Mouse (Mus musculus): ENCODE results near the gene Apip. TPM values are rescaled to one million over a fixed set of nuclear protein-coding genes. Genes with fewer than 3 reads are reported as not detected.

Apip gene
- polyA plus RNA-seq (2016; fragmentation: Nextera tagmentation; extraction: Ambion mirVana) = 47.5 and 51.1 TPM in 2 replicates

DNA sequence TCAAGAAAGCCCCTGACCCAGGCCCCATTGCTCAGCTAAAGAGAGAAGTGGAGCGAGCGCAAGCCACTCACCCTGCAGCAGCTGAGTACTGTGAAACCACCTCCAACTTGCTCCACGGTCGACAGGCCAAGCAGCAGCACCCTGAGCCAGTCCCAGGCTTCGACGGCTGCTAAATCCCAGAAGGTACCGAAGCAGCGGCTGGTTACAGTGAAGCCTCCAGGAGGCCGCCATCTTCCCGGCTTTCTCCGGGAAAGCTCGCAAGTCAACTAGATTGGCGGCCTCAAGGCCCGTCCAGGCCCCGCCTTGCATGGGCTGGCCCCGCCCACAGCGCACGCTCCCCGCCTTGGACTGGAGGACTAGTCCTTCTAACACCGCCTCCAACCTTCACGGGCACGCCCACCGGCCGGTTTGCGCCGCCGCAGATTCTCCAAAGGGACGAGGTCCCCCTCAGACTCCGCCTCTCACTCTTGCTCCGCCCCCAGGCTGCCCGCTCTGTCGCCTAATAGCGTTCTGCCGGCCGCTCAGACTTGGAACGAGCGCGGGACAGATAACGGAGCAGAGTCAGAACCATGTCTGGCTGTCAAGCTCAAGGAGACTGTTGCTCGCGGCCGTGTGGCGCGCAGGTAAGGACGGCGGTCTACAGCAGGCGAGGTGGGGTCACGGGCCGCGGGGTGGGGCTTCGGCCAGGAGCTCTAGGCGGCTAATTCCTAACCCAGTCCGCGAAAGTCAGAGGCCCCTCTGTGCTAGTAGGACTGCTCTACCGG is at the start of gene Apip, which contains the start of gene Pdhx:
Gene Apip, plus strand, starts transcription at position 457 of the 764 bp plus-strand sequence.
Gene Pdhx, minus strand, starts transcription at position 295 of the 764 bp plus-strand sequence.
- Histone ChIP-seq H3K27ac (replicated peaks) (peak within 1 kb of the TSS; percentile 80), H3K36me3 (no peaks in the 10 kb centered on the region), H3K9me3 (no peaks in the 10 kb centered on the region), H3K27me3 (no peaks in the 10 kb centered on the region), H3K4me2 (replicated peaks) (peak within 1 kb of the TSS; percentile 66), H3K4me3 (peak within 1 kb of the TSS; percentile 85), H3K9ac (replicated peaks) (peak within 1 kb of the TSS; percentile 79), H3K4me1 (peaks cover 19% of the 10 kb centered on the region)
- whole genome bisulfite sequencing = under 1% methylated on average over 55 of the region's 55 CpGs
- ATAC-seq (ENCODE audit: low FRiP score, low read depth) = peak; percentile 100

GRCm38 (mm10) chr2:103037831-103038230 is 35.6 kb upstream of the Apip start:
- ATAC-seq (ENCODE audit: low FRiP score, low read depth) = no peak
- H3K4me3 ChIP-seq = no peak overlapping the region
- H3K27me3 ChIP-seq = no peaks in the 10 kb centered on the region
- no peak overlapping the region for H3K4me2 ChIP-seq (replicated peaks)
- 89% methylated on average over 4 of the region's 4 CpGs for WGBS
- no peaks in the 10 kb centered on the region for H3K9me3 ChIP-seq
- no peak overlapping the region for H3K9ac ChIP-seq (replicated peaks)
- peaks cover 3% of the 10 kb centered on the region; the same call in 1 of the 2 replicates for H3K4me1 ChIP-seq
- peaks cover 24% of the 10 kb centered on the region for H3K36me3 ChIP-seq
- H3K27ac ChIP-seq (replicated peaks) = no peak overlapping the region

DNA sequence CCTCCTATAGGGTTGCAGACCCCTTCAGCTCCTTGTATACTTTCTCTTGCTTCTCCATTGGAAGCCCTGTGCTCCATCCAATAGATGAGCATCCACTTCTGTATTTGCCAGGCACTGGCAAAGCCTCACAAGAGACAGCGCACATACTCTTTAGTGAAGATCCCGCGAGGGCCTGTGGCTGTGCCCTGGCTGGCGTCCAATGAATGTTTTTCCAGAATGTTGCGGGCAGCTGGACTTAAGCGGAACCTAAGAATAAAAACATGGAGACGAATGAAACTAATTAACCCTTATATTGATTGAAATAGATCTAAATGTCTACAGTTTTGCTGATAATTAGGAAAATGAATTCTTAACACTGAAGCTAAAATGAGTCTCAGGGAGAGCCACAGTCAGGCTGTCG is 32.6 kb upstream of the Apip start:
- H3K4me1 ChIP-seq = peaks cover 3% of the 10 kb centered on the region; the same call in 1 of the 2 replicates
- H3K27ac ChIP-seq (replicated peaks) = no peak overlapping the region
- H3K27me3 ChIP-seq = no peaks in the 10 kb centered on the region
- H3K4me3 ChIP-seq = no peak overlapping the region
- H3K4me2 ChIP-seq (replicated peaks) = no peak overlapping the region
- no peak for ATAC-seq (ENCODE audit: low FRiP score, low read depth)
- H3K9ac ChIP-seq (replicated peaks) = no peak overlapping the region
- peaks cover 12% of the 10 kb centered on the region for H3K36me3 ChIP-seq
- WGBS = 77% methylated on average over 8 of the region's 8 CpGs
- H3K9me3 ChIP-seq = no peaks in the 10 kb centered on the region

DNA sequence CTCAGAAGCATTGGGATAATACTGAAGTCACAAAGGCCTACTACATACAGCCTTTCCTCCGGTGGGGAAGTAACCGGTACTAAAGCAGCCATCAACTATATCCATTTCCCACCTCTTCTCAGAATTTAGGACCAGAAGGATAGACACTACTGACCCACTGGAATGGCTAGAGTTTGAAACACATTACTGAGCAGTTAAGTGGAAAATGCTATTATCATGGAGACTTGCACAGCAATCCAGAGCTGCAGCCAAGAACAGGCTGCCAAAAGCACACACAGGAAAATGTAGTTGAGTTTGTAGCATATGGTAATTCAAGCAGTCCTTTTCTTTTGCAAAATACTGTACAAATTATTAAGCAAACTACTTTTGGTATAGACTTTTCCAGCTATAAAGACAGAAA is 28.2 kb upstream of the Apip start:
- H3K4me1 ChIP-seq = no peaks in the 10 kb centered on the region
- WGBS = 69% methylated on average over 2 of the region's 2 CpGs
- no peak overlapping the region for H3K27ac ChIP-seq (replicated peaks)
- no peak overlapping the region for H3K4me2 ChIP-seq (replicated peaks)
- no peak for ATAC-seq (ENCODE audit: low FRiP score, low read depth)
- peaks cover 5% of the 10 kb centered on the region; the same call in 1 of the 2 replicates for H3K36me3 ChIP-seq
- H3K9me3 ChIP-seq = no peaks in the 10 kb centered on the region
- H3K9ac ChIP-seq (replicated peaks) = no peak overlapping the region
- no peak overlapping the region for H3K4me3 ChIP-seq
- no peaks in the 10 kb centered on the region for H3K27me3 ChIP-seq

- Histone ChIP-seq H3K4me2 (replicated peaks) (no peak overlapping the region), H3K4me3 (no peak overlapping the region), H3K9me3 (no peaks in the 10 kb centered on the region), H3K27ac (replicated peaks) (no peak overlapping the region), H3K9ac (replicated peaks) (no peak overlapping the region), H3K36me3 (0 out of 2 replicates have a peak, but pooled peaks cover 3% of the 10 kb centered on the region), H3K27me3 (no peaks in the 10 kb centered on the region), H3K4me1 (no peaks in the 10 kb centered on the region)
- ATAC-seq (ENCODE audit: low FRiP score, low read depth) = no peak
- 90% methylated on average over 19 of the region's 19 CpGs for WGBS
Measured at GRCm38 (mm10) chr2:103051937-103052893, 21.3 kb upstream of the Apip start.

DNA sequence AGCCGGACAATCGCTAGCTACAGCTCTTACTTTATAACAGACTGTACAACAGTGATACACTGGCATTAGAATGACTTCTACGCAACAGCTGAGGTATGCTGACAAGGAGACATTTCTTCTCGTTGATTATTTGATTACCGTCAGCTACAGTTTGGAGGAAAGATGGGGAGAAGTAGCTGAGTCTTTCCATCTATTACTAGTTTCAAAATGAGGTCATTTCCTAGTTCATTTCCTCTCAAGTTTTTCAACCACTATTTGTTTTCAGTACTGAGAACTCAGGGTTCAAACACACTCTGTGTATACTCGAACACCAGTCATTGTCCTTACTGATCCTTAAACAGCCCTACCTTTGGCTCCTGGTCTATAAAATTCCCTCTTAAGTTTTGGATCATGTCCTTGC is 17.7 kb upstream of the Apip start:
- H3K9me3 ChIP-seq = no peaks in the 10 kb centered on the region
- WGBS = 94% methylated on average over 6 of the region's 6 CpGs

DNA sequence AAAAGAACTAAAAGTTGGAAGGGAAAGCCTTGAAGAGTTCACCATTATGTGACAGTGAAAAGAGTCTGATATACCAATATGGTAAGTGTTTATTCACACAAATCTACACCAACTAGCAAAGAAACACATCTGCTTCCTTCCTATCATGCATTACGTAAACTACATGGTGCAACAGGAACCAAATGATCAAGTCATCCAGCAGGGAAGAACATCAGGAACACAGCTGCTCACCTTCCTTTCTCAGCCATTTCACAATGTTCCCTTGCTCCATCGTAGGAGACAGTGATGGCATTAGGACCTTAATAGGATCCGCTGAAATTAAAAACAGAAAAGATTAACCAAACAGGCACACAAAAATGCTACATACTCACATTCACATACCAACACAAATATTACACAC is 15.2 kb upstream of the Apip start:
- H3K4me2 ChIP-seq (replicated peaks) = no peak overlapping the region
- peaks cover 5% of the 10 kb centered on the region for H3K4me1 ChIP-seq
- 0 out of 2 replicates have a peak, but pooled peaks cover 3% of the 10 kb centered on the region for H3K36me3 ChIP-seq
- 94% methylated on average over 3 of the region's 3 CpGs for WGBS
- H3K9me3 ChIP-seq = no peaks in the 10 kb centered on the region
- no peak overlapping the region for H3K9ac ChIP-seq (replicated peaks)
- no peaks in the 10 kb centered on the region for H3K27me3 ChIP-seq
- H3K27ac ChIP-seq (replicated peaks) = no peak overlapping the region
- H3K4me3 ChIP-seq = no peak overlapping the region
- ATAC-seq (ENCODE audit: low FRiP score, low read depth) = no peak

More for the DNA sequence above, 17.7 kb upstream of the Apip start:
- H3K4me1 ChIP-seq = no peaks in the 10 kb centered on the region
- H3K9ac ChIP-seq (replicated peaks) = no peak overlapping the region
- H3K27me3 ChIP-seq = no peaks in the 10 kb centered on the region
- H3K4me3 ChIP-seq = no peak overlapping the region
- H3K4me2 ChIP-seq (replicated peaks) = no peak overlapping the region
- ATAC-seq (ENCODE audit: low FRiP score, low read depth) = no peak
- H3K36me3 ChIP-seq = 0 out of 2 replicates have a peak, but pooled peaks cover 3% of the 10 kb centered on the region
- no peak overlapping the region for H3K27ac ChIP-seq (replicated peaks)

- 47% methylated on average over 3 of the region's 3 CpGs for WGBS
Measured at GRCm38 (mm10) chr2:103062865-103063264, 10.6 kb upstream of the Apip start.

DNA sequence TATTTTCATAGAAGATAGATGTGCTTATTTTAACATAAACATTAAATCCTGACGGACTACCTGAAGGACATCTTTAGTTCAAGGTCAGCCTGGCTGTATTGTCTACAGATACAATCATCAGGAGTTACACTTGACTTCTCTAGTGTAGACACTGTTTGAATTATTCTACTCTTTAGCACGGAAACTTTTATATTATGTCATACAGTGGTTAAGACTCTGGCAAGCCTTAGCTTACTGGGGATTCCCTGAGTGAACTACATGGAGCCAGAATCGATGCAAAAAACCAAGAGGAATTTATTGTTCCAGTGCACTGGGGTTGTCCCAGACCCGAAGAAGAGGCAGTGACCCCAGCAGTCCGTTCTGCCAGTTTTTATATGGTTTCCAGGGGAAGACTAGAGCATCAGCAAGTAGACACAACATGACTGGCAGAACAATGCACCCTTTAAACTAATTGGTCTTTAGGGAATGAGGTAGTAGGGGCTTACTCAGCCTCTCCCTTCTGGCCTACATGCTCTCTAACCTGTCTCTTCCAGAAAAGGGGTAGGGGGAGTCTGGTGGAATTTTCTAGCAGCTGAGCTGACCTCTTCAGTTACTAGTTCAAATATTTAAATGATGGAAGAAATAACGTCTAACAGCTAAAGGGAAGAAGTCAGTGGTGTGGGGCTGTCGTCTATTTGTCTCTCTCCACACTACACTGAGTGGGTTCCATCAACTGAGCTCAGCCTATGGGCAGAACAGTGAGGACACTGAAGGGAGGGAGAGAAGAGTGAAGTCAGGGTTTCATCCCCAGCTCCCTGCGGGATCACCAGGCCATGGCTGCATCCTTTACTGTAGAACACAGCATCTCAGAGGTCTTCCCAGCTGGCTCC is 6.6 kb upstream of the Apip start:
- H3K4me1 ChIP-seq = peaks cover 12% of the 10 kb centered on the region
- 87% methylated on average over 8 of the region's 8 CpGs for WGBS

More at GRCm38 (mm10) chr2:103062865-103063264, 10.6 kb upstream of the Apip start:
- H3K27me3 ChIP-seq = no peaks in the 10 kb centered on the region
- no peak overlapping the region for H3K27ac ChIP-seq (replicated peaks)
- H3K36me3 ChIP-seq = no peaks in the 10 kb centered on the region
- H3K4me2 ChIP-seq (replicated peaks) = no peak overlapping the region
- H3K9me3 ChIP-seq = no peaks in the 10 kb centered on the region
- peaks cover 5% of the 10 kb centered on the region for H3K4me1 ChIP-seq
- no peak for ATAC-seq (ENCODE audit: low FRiP score, low read depth)
- H3K4me3 ChIP-seq = no peak overlapping the region
- H3K9ac ChIP-seq (replicated peaks) = no peak overlapping the region

GRCm38 (mm10) chr2:103067552-103068207 is 5.8 kb upstream of the Apip start:
- Histone ChIP-seq H3K4me2 (replicated peaks) (no peak overlapping the region), H3K9ac (replicated peaks) (no peak overlapping the region), H3K9me3 (no peaks in the 10 kb centered on the region), H3K36me3 (no peaks in the 10 kb centered on the region), H3K27me3 (no peaks in the 10 kb centered on the region), H3K4me3 (no peak overlapping the region), H3K27ac (replicated peaks) (no peak overlapping the region), H3K4me1 (peaks cover 19% of the 10 kb centered on the region)
- WGBS = 92% methylated on average over 2 of the region's 2 CpGs
- no peak for ATAC-seq (ENCODE audit: low FRiP score, low read depth)

More for the DNA sequence above, 6.6 kb upstream of the Apip start:
- no peaks in the 10 kb centered on the region for H3K36me3 ChIP-seq
- H3K4me3 ChIP-seq = no peak overlapping the region
- no peak for ATAC-seq (ENCODE audit: low FRiP score, low read depth)
- H3K9ac ChIP-seq (replicated peaks) = no peak overlapping the region
- H3K27me3 ChIP-seq = no peaks in the 10 kb centered on the region
- no peaks in the 10 kb centered on the region for H3K9me3 ChIP-seq
- no peak overlapping the region for H3K4me2 ChIP-seq (replicated peaks)
- H3K27ac ChIP-seq (replicated peaks) = no peak overlapping the region

- Histone ChIP-seq H3K9ac (replicated peaks) (no peak overlapping the region), H3K27ac (replicated peaks) (no peak overlapping the region), H3K9me3 (no peaks in the 10 kb centered on the region), H3K4me3 (no peak overlapping the region), H3K4me1 (peaks cover 14% of the 10 kb centered on the region), H3K4me2 (replicated peaks) (no peak overlapping the region), H3K36me3 (no peaks in the 10 kb centered on the region), H3K27me3 (no peaks in the 10 kb centered on the region)
- WGBS = 87% methylated on average over 1 of the region's 1 CpGs
- ATAC-seq (ENCODE audit: low FRiP score, low read depth) = no peak
Measured at GRCm38 (mm10) chr2:103068602-103069001, 4.9 kb upstream of the Apip start.
